Comparison of ENCODE assay signal across 8 mouse cellular contexts in genomic region chr5:134485900-134486665, GRCm38 (mm10). TPM values are rescaled to one million over a fixed set of nuclear protein-coding genes. Genes with fewer than 3 reads are reported as not detected.
DNase-seq lines count a peak whose midpoint lies in the region; ATAC-seq and TF ChIP-seq lines count a peak whose summit lies in the region.

No protein-coding gene starts in this region.

- peak; percentile 75 for DNase-seq in gastrocnemius, adult 18-20 months (ENCODE audit: low spot score)
- no peak for DNase-seq in gastrocnemius, postnatal 25 days
- peak; percentile 70 to 76 for DNase-seq in heart, postnatal 36 days
- peak; percentile 51 for DNase-seq in large intestine, adult 2 months (ENCODE audit: low read depth, low spot score)
- DNase-seq in skeletal muscle tissue, adult 2 months (ENCODE audit: low read depth, low spot score) = peak; percentile 79

- no peak overlapping the region for H3K27ac ChIP-seq in bone marrow, adult 2 months (ENCODE audit: control insufficient read depth, insufficient read depth, low read depth, low read length, poor library complexity)
- no peak overlapping the region for H3K27ac ChIP-seq in embryonic fibroblast, embryonic 13.5 days (ENCODE audit: insufficient read depth, low read length)

- 55% methylated on average over 13 of the region's 13 CpGs for WGBS in bone marrow, adult 2 months
- WGBS in large intestine, adult 2 months = 60% methylated on average over 13 of the region's 13 CpGs

- TF ChIP-seq POLR2A in bone marrow, adult 2 months (IDR thresholded peaks at IDR 0.05; ENCODE audit: borderline replicate concordance, control insufficient read depth, low read depth, low read length) = no peak
- TF ChIP-seq POLR2A in embryonic fibroblast, embryonic 13.5 days (IDR thresholded peaks at IDR 0.05; ENCODE audit: low read depth, low read length) = no peak

- intact Hi-C loops in heart, postnatal 36 days (cut with DNase I) = loop anchor here (1.0 to 2.0 kb wide), 3 partner anchors 101 to 305 kb away; no protein-coding TSS in a partner anchor

- H3K4me1 ChIP-seq in bone marrow, adult 2 months (ENCODE audit: control insufficient read depth, insufficient read depth, low read length) = no peaks in the 10 kb centered on the region
- H3K4me1 ChIP-seq in embryonic fibroblast, embryonic 13.5 days (ENCODE audit: control insufficient read depth, insufficient read depth, low read length) = no peaks in the 10 kb centered on the region

- TF ChIP-seq CTCF in bone marrow, adult 2 months (IDR thresholded peaks at IDR 0.05; ENCODE audit: control insufficient read depth, insufficient read depth, low read length) = peak; percentile 99
- TF ChIP-seq CTCF in embryonic fibroblast, embryonic 13.5 days (IDR thresholded peaks at IDR 0.05; ENCODE audit: borderline replicate concordance, insufficient read depth, low read length) = peak; percentile 96

- H3K4me3 ChIP-seq in bone marrow, adult 2 months (replicated peaks; ENCODE audit: control insufficient read depth, low read depth, low read length) = no peak overlapping the region
- no peak overlapping the region for H3K4me3 ChIP-seq in embryonic fibroblast, embryonic 13.5 days (ENCODE audit: insufficient read depth, low read length)

- ATAC-seq in megakaryocyte progenitor cell, adult 5-6 weeks (replicated peaks; ENCODE audit: poor library complexity) = peak; percentile 87

RNA-seq across cellular contexts. Expression of gene Gtf2ird1, which starts 29.6 kb away (rescaled TPM):
- total RNA-seq in gastrocnemius, adult 18-20 months (2021) = 10 to 100 TPM; 10.9 to 19.9 TPM
- total RNA-seq in gastrocnemius, postnatal 25 days (2021) = 1 to 10 TPM; 9.6 to 9.9 TPM
- 11.2 and 13.1 TPM in 2 replicates for polyA plus RNA-seq in bone marrow, adult 2 months (2011; ENCODE audit: insufficient read depth, insufficient read length, low replicate concordance, missing spikeins)
- polyA plus RNA-seq in embryonic fibroblast, embryonic 13.5 days (2011; ENCODE audit: insufficient read length, low read depth, missing spikeins) = 52.0 and 58.2 TPM in 2 replicates
- 10 to 100 TPM; 23.4 to 26.9 TPM for total RNA-seq in heart, postnatal 36 days (2021)
- 52.5 and 57.9 TPM in 2 replicates for polyA plus RNA-seq in large intestine, adult 2 months (2012; rRNA removed)
- total RNA-seq in megakaryocyte progenitor cell, adult 5-6 weeks (2015) = 21.9 and 28.4 TPM in 2 replicates
- 14.5 and 18.2 TPM in 2 replicates for total RNA-seq in megakaryocyte progenitor cell, adult 5-6 weeks (2017)
